Mouse (Mus musculus) embryonic facial prominence, embryonic 10.5 days (tissue): Measurements from ENCODE around the gene Supt4a. TPM values are rescaled to one million over a fixed set of nuclear protein-coding genes. Genes with fewer than 3 reads are reported as not detected.

Source experiments
- DNase-seq: peaks from one replicate; pipeline ENCODE4 v3.0.0-alpha.2; 2017; ENCODE audit warnings: low spot score
- H3K27ac ChIP-seq: fragments of 300-500 bp; sonication (generic); replicated peaks from 2 replicates; pipeline ENCODE4 v1.5.1; 2016; ENCODE audit warnings: mild to moderate bottlenecking
- H3K27me3 ChIP-seq: fragments of 300-500 bp; sonication (generic); replicated peaks from 2 replicates; pipeline ENCODE4 v1.6.1; 2016; ENCODE audit warnings: low read depth, mild to moderate bottlenecking; ENCODE audit not compliant: poor library complexity, severe bottlenecking
- H3K36me3 ChIP-seq: fragments of 300-500 bp; sonication (generic); replicated peaks from 2 replicates; pipeline ENCODE4 v1.6.1; 2016; ENCODE audit warnings: mild to moderate bottlenecking, moderate library complexity
- H3K4me1 ChIP-seq: fragments of 300-500 bp; sonication (generic); 2 replicates; pipeline ENCODE4 v1.6.1; 2016
- H3K4me3 ChIP-seq: fragments of 300-500 bp; sonication (generic); 2 replicates; pipeline ENCODE4 v1.5.1; 2016; ENCODE audit warnings: mild to moderate bottlenecking, moderate library complexity
- H3K9me3 ChIP-seq: fragments of 300-500 bp; sonication (generic); 2 replicates; pipeline ENCODE4 v1.6.1; 2016; ENCODE audit warnings: mild to moderate bottlenecking
- whole genome bisulfite sequencing: fragments of 180-500 bp; shearing (Covaris S2); methylation state at CpG from one replicate; pipeline ENCODE4 v1.1.7; 2016; 5-methylcytosine and 5-hydroxymethylcytosine counted together
- polyA plus RNA-seq: library from polyadenylated mRNA; unstranded; fragments of >200 nt; fragmentation: Nextera tagmentation; extraction: Ambion mirVana; gene quantifications from 2 replicates; pipeline ENCODE4 v1.2.1, GENCODE M21; 2016

The Supt4a gene
- polyA plus RNA-seq, 1 experiment from 2014 or later, result 185 TPM

DNA sequence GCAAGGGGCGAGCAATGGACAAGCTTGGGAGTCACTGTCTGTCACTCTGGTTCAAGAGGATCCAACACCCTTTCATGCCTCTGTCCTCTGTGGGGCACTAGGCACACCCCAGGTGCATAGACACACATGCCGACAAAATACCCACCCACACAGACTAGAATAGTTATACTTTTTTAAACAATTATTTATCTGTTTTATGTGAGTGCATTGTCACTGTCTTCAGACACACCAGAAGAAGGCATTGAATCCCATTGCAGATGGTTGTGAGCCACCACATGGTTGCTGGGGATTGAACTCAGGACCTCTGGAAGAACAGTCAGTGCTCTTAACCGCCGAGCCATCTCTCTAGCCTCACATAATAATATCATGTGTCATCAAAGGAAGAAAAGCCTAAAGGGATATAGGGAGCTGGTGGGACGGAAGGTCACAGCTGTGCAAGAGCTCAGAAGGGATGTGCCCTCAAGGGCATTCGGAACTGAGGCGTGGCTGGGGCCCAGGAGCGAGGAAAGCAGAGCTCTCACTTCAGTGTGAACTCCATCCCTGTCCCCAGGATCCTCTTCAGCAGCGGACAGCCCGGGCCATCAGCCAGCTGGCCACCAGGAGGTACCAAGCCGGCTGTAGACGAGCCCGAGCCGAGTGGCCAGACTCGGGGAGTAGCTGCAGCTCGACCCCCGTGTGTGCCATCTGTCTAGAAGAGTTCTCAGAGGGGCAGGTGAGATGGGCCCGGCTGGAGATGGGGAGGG lies 8.3 kb upstream of the Supt4a start:
- Histone ChIP-seq H3K27ac (peak overlapping the region; percentile 48; the same call in 1 of the 2 replicates), H3K9me3 (no peaks in the 10 kb centered on the region), H3K27me3 (peaks cover 13% of the 10 kb centered on the region; the same call in 1 of the 2 replicates), H3K36me3 (no peaks in the 10 kb centered on the region), H3K4me1 (peaks cover 40% of the 10 kb centered on the region), H3K4me3 (no peak overlapping the region)
- no peak for DNase-seq
- WGBS, result 67% methylated on average over 18 of the region's 18 CpGs

DNA sequence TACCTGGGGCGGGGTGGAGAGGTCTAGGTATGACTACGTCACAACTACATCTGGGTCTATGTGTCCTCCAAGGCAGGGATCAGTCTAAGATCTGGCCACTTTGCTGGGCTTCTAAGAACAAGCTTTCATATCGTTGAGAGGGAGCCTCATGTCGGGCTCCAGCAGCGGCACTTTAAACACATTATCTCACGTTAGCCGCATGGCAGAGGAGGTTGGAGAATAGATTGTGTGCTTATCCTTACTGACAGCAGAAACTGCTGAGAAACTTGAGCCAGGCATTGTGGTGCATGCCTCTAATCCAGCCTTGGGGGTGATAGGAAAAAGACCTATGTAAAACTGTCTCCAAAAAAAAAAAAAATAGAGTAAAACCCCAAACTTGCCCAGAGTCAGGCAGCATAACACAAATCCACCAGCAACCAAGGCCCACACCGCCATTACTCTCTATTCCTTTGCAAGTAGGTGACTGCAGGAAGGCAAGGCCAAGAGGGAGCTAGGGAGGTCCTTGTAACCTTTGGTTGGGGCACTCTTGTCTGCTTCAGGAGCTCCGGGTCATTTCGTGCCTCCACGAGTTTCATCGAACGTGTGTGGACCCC lies 7.7 kb upstream of the Supt4a start:
- Histone ChIP-seq H3K4me3 (no peak overlapping the region), H3K4me1 (peaks cover 44% of the 10 kb centered on the region), H3K27ac (peak overlapping the region; percentile 48; the same call in 1 of the 2 replicates), H3K27me3 (peaks cover 19% of the 10 kb centered on the region), H3K9me3 (no peaks in the 10 kb centered on the region), H3K36me3 (no peaks in the 10 kb centered on the region)
- WGBS, result 89% methylated on average over 13 of the region's 13 CpGs
- DNase-seq, result no peak

DNA sequence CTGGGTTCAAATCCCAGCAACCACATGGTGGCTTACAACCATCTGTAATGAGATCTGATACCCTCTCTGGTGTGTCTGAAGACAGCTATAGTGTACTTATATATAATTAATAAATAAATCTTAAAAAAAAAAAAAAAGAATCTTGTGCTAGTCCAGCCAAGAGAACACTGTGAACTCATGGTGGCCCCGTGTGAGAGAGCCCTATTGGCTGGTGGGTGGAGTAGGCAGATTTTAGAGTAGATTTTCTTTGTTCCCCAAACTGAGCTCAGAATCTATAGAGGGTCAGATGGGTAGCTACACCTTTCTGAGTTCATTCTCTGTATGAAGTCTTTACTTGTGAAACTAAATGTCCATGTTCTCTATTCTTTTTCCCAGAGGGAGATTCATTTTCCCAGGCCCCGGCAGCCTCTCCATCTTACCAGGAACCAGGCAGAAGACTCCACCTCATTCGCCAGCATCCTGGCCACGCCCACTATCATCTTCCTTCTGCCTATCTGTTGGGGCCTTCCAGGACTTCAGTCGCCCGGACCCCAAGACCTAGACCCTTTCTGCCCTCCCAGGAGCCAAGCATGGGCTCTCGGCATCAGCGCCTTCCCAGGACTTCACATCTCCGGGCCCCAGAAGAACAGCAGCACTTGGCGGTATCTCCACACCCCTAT lies 6.6 kb upstream of the Supt4a start:
- 77% methylated on average over 10 of the region's 10 CpGs for WGBS
- no peak for DNase-seq
- no peak overlapping the region for H3K4me3 ChIP-seq
- no peaks in the 10 kb centered on the region for H3K9me3 ChIP-seq
- peak overlapping the region; percentile 16; the same call in 1 of the 2 replicates for H3K27ac ChIP-seq
- H3K36me3 ChIP-seq, result no peaks in the 10 kb centered on the region
- H3K4me1 ChIP-seq, result peaks cover 34% of the 10 kb centered on the region
- H3K27me3 ChIP-seq, result peaks cover 30% of the 10 kb centered on the region

DNA sequence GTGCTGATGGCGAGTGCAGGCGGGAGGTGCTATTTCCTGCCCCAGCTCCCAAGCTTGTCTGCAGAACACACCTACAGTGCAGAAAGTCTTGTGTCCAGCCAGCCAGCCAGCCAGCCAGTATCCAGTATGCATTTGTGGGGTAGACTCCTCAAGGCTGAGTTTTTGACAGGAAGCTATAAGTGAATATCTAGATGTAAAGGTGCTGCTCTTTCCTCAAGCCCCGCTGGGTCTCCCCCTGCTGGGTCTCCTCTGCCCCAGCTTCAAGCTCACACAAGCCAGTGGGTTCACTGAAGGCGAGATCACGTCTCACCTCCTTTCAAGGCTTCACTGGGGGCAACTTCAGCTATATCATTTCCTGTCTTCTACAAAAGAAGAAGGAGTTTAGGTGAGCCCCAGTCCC lies 3.0 kb upstream of the Supt4a start:
- Histone ChIP-seq H3K4me1 (peaks cover 29% of the 10 kb centered on the region), H3K36me3 (peaks cover 2% of the 10 kb centered on the region), H3K9me3 (no peaks in the 10 kb centered on the region), H3K4me3 (peak overlapping the region; percentile 36), H3K27ac (peak overlapping the region; percentile 66), H3K27me3 (peaks cover 34% of the 10 kb centered on the region)
- no peak for DNase-seq
- 50% methylated on average over 5 of the region's 5 CpGs for WGBS

DNA sequence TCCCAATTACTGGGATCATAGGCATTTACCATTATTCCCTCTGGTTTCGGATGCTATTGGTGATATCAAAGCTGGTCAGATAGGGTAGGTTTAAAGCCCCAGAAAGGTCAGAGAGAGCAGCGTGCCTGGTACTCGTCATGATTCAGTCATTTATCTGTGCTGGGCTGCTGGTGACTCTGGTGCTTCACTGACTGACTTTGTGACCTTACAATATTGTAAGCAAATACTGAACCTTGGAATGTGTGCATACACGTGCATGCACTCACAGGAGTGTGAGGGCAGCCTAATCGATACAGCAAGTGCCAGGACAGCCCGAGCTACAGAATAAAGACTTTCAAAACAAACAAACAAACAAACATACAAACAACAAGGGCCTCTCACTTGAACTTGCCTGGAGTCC lies 1.7 kb upstream of the Supt4a start:
- Histone ChIP-seq H3K4me1 (peaks cover 29% of the 10 kb centered on the region), H3K9me3 (no peaks in the 10 kb centered on the region), H3K27me3 (peaks cover 34% of the 10 kb centered on the region), H3K4me3 (0 out of 2 replicates have a peak overlapping the region, but pooled peaks have one; percentile 86), H3K36me3 (peaks cover 16% of the 10 kb centered on the region), H3K27ac (peak overlapping the region; percentile 91; the same call in 1 of the 2 replicates)
- 81% methylated on average over 6 of the region's 6 CpGs for WGBS
- no peak for DNase-seq

DNA sequence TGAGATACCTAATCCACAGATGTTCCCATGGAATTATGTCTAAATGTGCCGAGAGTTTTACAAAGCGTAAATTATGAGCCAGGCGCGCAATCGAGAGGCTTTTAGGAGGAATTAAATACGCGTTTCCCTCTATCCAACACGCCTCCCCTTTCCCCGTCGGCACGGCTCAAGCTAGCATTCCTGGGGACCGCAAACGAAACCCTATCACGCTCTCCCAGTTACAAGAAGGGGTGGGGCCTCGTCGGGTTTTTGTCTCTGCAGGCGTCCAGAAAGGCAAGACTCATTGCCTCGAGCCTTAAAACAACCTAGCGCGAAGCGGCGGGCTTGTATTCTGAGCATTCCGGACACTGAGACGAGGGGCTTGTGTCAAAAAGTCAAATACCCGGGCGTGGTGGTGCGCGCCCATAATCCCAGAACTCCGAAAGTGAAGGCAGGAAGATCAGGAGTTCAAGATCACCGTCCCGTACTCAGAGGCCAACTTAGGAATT lies 661 bp upstream of the Supt4a start:
- Histone ChIP-seq H3K9me3 (no peaks in the 10 kb centered on the region), H3K36me3 (peaks cover 25% of the 10 kb centered on the region), H3K4me3 (peak overlapping the region; percentile 86), H3K4me1 (peaks cover 29% of the 10 kb centered on the region), H3K27me3 (peaks cover 34% of the 10 kb centered on the region), H3K27ac (peak overlapping the region; percentile 91)
- peak; percentile 76 for DNase-seq
- WGBS, result 3% methylated on average over 31 of the region's 31 CpGs

DNA sequence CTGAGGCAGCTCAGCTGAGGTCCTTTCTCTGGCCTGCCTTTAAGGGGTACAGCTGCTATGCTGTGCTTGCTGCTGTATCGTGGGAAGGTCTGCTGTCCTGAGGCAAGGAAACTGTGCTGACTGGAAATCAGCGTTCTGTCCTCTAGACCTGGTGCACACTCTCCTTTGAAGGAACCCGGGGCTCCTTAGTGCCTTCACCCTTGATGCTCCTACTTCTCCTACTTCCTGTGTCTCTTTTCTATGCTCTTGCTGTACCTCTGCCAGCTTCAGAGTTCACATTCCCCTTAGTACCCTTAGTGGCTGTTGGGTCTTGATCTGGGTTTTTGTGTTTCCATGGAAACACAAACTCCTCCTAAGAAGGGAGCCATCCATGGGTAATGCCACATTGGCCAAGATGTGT lies 6.3 kb downstream of the Supt4a start:
- WGBS, result 93% methylated on average over 3 of the region's 3 CpGs
- DNase-seq, result no peak
- Histone ChIP-seq H3K9me3 (no peaks in the 10 kb centered on the region), H3K27ac (no peak overlapping the region), H3K4me1 (peaks cover 3% of the 10 kb centered on the region), H3K27me3 (no peaks in the 10 kb centered on the region), H3K36me3 (peaks cover 64% of the 10 kb centered on the region), H3K4me3 (no peak overlapping the region)

DNA sequence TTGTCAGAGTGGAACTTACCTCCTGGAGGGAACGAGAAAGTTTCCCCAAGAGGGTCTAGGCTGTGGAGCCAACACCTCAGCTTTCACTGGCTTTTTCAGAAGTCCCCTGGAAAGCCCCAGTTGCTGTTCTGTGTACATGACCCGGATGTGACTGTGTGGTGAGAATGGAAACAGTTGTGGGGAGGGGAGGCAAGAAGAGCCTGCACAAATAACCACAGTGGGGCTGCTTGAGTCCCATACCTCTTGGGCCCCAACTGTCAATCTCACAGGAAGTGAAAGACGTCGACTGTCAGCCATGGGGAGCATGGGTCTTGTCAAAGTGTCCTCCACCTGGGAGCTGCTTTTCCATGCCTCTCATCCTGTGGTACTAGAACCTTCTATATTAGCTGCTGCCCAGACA lies 7.6 kb downstream of the Supt4a start:
- Histone ChIP-seq H3K27me3 (no peaks in the 10 kb centered on the region), H3K36me3 (peaks cover 55% of the 10 kb centered on the region), H3K4me1 (peaks cover 13% of the 10 kb centered on the region), H3K27ac (no peak overlapping the region), H3K4me3 (no peak overlapping the region), H3K9me3 (no peaks in the 10 kb centered on the region)
- 79% methylated on average over 4 of the region's 4 CpGs for WGBS
- DNase-seq, result no peak

DNA sequence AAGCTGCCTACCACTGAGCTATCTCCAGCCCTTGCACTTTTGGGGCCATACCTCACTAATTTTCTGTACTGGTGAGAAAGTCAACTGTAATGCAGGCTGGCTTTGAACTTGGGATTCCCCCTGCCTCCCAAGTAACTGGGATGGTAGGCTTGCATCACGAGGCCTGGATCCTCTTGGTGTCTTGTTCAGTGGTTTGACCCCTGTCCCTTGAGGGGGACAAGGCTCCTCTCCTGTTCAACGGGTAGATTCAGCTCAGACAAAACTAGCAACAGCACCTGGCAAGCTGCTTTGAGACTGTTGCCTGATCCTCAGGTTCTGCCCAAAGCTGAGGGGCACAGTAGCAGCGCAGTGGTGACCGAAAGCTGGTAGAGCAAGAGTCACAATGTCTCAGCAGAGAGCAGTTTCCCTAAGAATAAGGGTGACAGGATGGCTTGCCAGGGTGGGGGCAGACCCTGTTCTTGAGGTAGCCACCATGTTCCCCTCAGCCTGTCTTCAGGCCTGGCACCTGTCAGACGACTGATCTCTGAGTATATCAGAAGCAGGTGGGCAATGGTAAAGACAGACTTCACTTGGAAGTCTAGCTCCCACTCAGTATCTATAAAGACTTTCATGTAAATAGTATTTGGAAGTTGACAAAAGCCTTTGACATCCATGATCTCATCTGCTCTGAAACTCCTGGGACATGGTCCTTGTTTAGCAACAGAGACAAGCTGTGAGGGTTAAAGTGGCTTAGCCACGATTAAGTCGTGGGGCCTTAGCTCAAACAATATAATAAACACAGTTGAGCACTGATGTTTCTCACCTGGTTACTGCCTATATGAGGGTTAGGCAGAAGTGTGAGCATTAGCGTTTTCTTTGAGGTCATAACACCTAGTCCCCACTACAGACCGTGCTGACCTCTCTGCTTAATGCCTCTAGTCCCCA lies 8.5 kb downstream of the Supt4a start:
- no peak for DNase-seq
- Histone ChIP-seq H3K27me3 (no peaks in the 10 kb centered on the region), H3K9me3 (no peaks in the 10 kb centered on the region), H3K4me1 (peaks cover 13% of the 10 kb centered on the region), H3K27ac (no peak overlapping the region), H3K4me3 (no peak overlapping the region), H3K36me3 (peaks cover 46% of the 10 kb centered on the region)
- WGBS, result 76% methylated on average over 9 of the region's 9 CpGs

DNA sequence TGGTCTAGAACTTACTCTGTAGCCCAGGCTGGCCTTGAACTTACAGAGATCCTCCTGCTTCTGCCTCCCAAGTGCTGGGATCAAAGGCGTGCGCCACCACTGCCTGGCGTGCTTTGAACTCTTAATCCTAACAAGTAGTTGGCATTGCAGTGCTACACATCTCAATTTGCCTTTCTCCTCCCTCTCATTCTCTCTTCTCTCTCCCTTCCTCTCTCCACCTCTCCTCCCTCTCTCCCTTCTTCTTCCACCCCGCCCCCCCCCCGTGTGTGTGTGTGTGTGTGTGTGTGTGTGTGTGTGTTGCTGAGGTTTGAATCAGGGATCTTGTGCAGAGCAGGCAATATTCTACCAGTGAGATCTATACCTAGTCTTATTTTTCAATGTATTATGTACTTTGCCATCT lies 10.0 kb downstream of the Supt4a start:
- Histone ChIP-seq H3K27me3 (no peaks in the 10 kb centered on the region), H3K4me3 (no peak overlapping the region), H3K36me3 (peaks cover 33% of the 10 kb centered on the region), H3K4me1 (peaks cover 19% of the 10 kb centered on the region), H3K27ac (no peak overlapping the region), H3K9me3 (no peaks in the 10 kb centered on the region)
- 96% methylated on average over 5 of the region's 5 CpGs for WGBS
- no peak for DNase-seq

DNA sequence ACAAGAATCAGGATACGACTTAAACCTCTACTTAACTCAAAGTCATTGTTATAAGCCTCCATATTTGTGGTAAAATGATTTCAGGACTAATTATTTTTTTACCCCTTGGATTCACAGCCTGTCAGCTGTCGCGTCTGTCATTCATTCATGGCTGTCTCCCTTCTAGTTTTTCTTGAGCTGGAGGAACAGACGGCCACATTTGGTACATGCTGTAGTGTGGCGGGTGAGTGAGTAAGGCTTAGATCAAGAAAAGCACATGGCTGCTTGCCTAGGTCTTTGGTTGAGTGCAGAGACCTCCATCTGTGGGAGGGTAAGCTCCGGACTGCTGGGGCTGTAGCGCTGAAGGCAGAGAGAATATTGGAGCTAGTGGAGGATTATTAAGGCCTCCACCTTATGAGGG lies 10.4 kb downstream of the Supt4a start:
- Histone ChIP-seq H3K4me1 (peaks cover 19% of the 10 kb centered on the region), H3K27me3 (no peaks in the 10 kb centered on the region), H3K9me3 (no peaks in the 10 kb centered on the region), H3K36me3 (peaks cover 29% of the 10 kb centered on the region), H3K27ac (no peak overlapping the region), H3K4me3 (no peak overlapping the region)
- DNase-seq, result no peak
- 92% methylated on average over 7 of the region's 7 CpGs for WGBS
